Mouse (Mus musculus): ENCODE measurements at regions not wholly inside any gene's neighbourhood (a gene's known extent, or its start where the extent isn't known, plus 50 kb on each side); places are given as distances from the start of the nearest gene placed in this dataset.

DNA sequence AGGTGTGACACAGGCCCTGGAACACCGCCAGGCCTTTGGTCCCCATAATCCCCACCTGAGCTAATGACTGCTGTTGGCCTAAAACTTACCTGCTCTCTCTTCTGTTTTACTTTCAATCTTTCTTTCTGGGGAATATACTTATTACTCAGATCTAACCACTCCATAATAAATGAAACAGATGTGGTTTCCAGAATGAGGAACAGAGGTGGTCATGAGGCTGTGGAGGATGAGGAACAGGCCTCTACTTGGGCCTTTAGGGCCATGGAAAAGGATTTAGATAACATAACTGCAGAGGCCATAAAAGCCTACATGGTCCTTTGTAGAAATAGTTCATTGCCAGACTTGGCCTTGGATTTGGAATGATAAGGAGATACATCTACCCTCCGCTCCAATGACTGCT lies 74.1 kb downstream of the B3gnt5 start:
- Histone ChIP-seq H3K9ac (ENCODE audit: low read depth, low read length) (no peak overlapping the region), H3K4me2 (ENCODE audit: low read length) (no peak overlapping the region), H3K4me1 (replicated peaks; ENCODE audit: insufficient read depth, low read length) (no peaks in the 10 kb centered on the region), H3K36me3 (ENCODE audit: insufficient read depth, low read length) (no peaks in the 10 kb centered on the region), H3K27me3 (ENCODE audit: insufficient read depth, low read length) (no peaks in the 10 kb centered on the region), H3K4me3 (replicated peaks; ENCODE audit: low read depth, low read length) (no peak overlapping the region), H3K9me3 (replicated peaks; ENCODE audit: low read length) (no peaks in the 10 kb centered on the region), H3K27ac (no peak overlapping the region)
- WGBS: 86% methylated on average over 2 of the region's 2 CpGs
- TF ChIP-seq CTCF (IDR thresholded peaks at IDR 0.05; ENCODE audit: low read depth): no peak
- ATAC-seq (replicated peaks; ENCODE audit: low FRiP score, low read depth) (no peak), DNase-seq (ENCODE audit: low spot score) (no peak)

DNA sequence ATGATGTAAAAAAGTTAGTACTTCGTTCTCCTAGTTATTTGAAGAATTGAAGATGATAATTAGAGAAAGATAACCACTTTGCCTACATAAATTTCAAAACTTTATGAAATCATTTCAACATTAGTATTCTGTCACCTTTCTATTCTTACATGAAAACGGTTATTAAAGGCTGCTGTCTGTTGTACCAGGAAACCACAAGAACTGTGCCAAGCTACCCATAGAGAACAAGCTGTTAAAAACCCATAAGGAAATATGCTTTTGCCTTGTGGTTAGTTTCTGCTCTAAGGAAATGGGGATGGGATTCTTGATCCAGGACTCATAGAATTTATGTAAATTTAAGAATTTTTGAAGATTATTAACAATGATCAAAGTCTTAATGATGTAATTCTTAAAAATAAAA lies 74.7 kb downstream of the B3gnt5 start:
- DNase-seq (ENCODE audit: low spot score) (no peak), ATAC-seq (replicated peaks; ENCODE audit: low FRiP score, low read depth) (no peak)
- WGBS: 80% methylated on average over 2 of the region's 2 CpGs
- Histone ChIP-seq H3K36me3 (ENCODE audit: insufficient read depth, low read length) (no peaks in the 10 kb centered on the region), H3K27me3 (ENCODE audit: insufficient read depth, low read length) (no peaks in the 10 kb centered on the region), H3K4me1 (replicated peaks; ENCODE audit: insufficient read depth, low read length) (no peaks in the 10 kb centered on the region), H3K4me2 (ENCODE audit: low read length) (no peak overlapping the region), H3K27ac (no peak overlapping the region), H3K4me3 (replicated peaks; ENCODE audit: low read depth, low read length) (no peak overlapping the region), H3K9ac (ENCODE audit: low read depth, low read length) (no peak overlapping the region), H3K9me3 (replicated peaks; ENCODE audit: low read length) (no peaks in the 10 kb centered on the region)
- TF ChIP-seq CTCF (IDR thresholded peaks at IDR 0.05; ENCODE audit: low read depth): no peak

DNA sequence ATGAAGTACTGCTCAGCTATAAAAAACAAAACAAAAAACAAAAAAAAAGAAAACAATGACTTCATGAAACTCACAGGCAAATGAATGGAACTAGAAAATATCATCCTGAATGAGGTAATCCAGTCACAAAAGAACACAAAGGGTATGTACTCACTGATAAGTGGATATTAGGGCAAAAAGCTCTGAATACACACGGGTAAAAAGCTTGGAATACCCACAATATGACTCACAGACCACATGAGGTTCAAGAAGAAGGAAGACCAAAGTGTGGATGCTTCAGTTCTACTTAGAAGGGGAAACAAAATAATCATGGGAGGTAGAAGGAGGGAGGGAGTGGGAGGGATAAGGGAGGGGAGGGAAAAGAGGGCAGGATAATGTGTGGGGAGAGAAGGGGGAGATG lies 79.8 kb downstream of the B3gnt5 start:
- H3K9me3 ChIP-seq (replicated peaks; ENCODE audit: low read length): no peaks in the 10 kb centered on the region
- ATAC-seq (replicated peaks; ENCODE audit: low FRiP score, low read depth) (no peak), DNase-seq (ENCODE audit: low spot score) (no peak)
- 51% methylated on average over 1 of the region's 1 CpGs for WGBS
- no peaks in the 10 kb centered on the region for H3K27me3 ChIP-seq (ENCODE audit: insufficient read depth, low read length)
- H3K4me2 ChIP-seq (ENCODE audit: low read length): no peak overlapping the region
- H3K4me1 ChIP-seq (replicated peaks; ENCODE audit: insufficient read depth, low read length): no peaks in the 10 kb centered on the region
- H3K4me3 ChIP-seq (replicated peaks; ENCODE audit: low read depth, low read length): no peak overlapping the region
- H3K9ac ChIP-seq (ENCODE audit: low read depth, low read length): no peak overlapping the region
- TF ChIP-seq CTCF (IDR thresholded peaks at IDR 0.05; ENCODE audit: low read depth): no peak
- H3K27ac ChIP-seq: no peak overlapping the region
- no peaks in the 10 kb centered on the region for H3K36me3 ChIP-seq (ENCODE audit: insufficient read depth, low read length)

DNA sequence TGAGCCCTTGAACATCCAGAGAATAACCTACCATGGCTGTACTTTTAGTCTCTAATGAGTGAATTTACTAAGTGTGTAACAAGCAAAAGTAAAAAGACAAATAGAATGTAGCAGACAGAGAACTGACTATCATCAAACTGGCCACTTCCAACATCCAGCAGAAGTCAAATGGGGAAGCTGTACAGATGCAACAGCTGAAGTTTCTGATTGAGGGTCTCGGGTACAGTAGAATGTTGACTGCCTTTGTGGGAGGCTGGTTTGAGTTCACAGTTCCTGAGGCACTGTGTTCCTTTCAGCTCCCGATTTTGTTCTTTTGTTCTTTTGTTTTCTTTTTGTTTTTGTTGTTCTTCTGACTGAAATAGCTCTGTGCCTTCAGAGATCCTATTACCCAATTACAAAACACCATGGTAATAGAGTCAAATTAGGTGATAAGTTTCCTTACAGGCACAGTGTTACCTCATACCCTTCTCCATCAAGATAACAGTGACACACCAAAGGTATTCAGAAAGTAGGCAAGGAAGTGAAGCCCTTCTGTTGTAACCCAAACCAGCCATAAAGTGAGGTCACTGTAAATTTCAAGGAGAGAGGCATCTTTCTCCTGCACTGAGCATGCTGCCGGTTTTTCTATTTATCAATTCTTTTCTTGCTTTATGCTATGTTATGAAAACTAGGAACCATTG lies 82.5 kb downstream of the B3gnt5 start:
- no peaks in the 10 kb centered on the region for H3K4me1 ChIP-seq (replicated peaks; ENCODE audit: insufficient read depth, low read length)
- no peak for DNase-seq (ENCODE audit: low spot score)
- H3K27me3 ChIP-seq (ENCODE audit: insufficient read depth, low read length): no peaks in the 10 kb centered on the region
- no peak for TF ChIP-seq CTCF (IDR thresholded peaks at IDR 0.05; ENCODE audit: low read depth)
- no peak overlapping the region for H3K4me3 ChIP-seq (replicated peaks; ENCODE audit: low read depth, low read length)
- 37% methylated on average over 3 of the region's 3 CpGs for WGBS
- no peak overlapping the region for H3K9ac ChIP-seq (ENCODE audit: low read depth, low read length)
- no peak for ATAC-seq (replicated peaks; ENCODE audit: low FRiP score, low read depth)
- H3K9me3 ChIP-seq (replicated peaks; ENCODE audit: low read length): no peaks in the 10 kb centered on the region
- no peak overlapping the region for H3K4me2 ChIP-seq (ENCODE audit: low read length)
- no peak overlapping the region for H3K27ac ChIP-seq
- H3K36me3 ChIP-seq (ENCODE audit: insufficient read depth, low read length): no peaks in the 10 kb centered on the region

DNA sequence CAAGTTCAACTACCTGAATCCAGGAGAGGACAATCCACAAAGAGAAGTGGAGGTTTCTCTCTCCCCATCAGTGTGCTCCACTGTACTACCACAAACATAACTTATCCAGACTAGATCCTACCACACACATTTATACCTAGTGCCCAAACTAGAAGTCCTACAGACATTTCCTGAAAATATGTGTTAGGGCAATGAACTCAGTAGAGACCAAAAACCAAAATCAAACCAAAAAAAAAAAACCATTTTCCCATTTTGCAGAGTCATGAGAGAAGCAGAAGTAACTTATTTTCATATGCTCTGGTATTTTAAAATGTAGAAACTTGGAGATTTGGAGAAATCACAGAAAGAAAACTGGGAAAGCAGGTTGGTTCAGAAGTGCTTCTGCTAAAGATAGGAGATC lies 83.7 kb downstream of the B3gnt5 start:
- ATAC-seq (replicated peaks; ENCODE audit: low FRiP score, low read depth) (no peak), DNase-seq (ENCODE audit: low spot score) (no peak)
- no peak overlapping the region for H3K4me2 ChIP-seq (ENCODE audit: low read length)
- no peak overlapping the region for H3K9ac ChIP-seq (ENCODE audit: low read depth, low read length)
- H3K4me1 ChIP-seq (replicated peaks; ENCODE audit: insufficient read depth, low read length): no peaks in the 10 kb centered on the region
- H3K9me3 ChIP-seq (replicated peaks; ENCODE audit: low read length): no peaks in the 10 kb centered on the region
- H3K4me3 ChIP-seq (replicated peaks; ENCODE audit: low read depth, low read length): no peak overlapping the region
- no peaks in the 10 kb centered on the region for H3K36me3 ChIP-seq (ENCODE audit: insufficient read depth, low read length)
- TF ChIP-seq CTCF (IDR thresholded peaks at IDR 0.05; ENCODE audit: low read depth): no peak
- H3K27ac ChIP-seq: no peak overlapping the region
- H3K27me3 ChIP-seq (ENCODE audit: insufficient read depth, low read length): no peaks in the 10 kb centered on the region

DNA sequence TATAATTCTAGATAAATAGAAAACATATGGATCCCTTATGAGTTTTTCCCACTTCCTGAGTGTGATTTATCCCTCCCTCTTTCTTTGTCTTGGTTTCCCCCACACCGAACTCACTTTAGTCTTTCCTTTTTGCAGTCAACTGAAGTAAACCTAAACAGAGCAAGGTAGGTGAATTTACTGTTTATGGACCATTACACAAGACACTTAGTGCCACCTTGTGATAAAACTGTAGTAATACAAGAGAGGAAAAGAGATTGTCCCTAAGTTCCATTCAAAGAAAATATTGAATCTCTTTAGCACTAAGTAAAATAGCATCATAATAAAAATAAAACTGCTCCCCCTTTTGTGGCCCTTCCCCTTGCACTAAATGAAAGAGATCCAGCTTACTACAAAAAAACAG lies 88.4 kb downstream of the B3gnt5 start:
- Histone ChIP-seq H3K27ac (no peak overlapping the region), H3K4me1 (replicated peaks; ENCODE audit: insufficient read depth, low read length) (no peaks in the 10 kb centered on the region), H3K36me3 (ENCODE audit: insufficient read depth, low read length) (no peaks in the 10 kb centered on the region), H3K4me3 (replicated peaks; ENCODE audit: low read depth, low read length) (no peak overlapping the region), H3K27me3 (ENCODE audit: insufficient read depth, low read length) (no peaks in the 10 kb centered on the region), H3K4me2 (ENCODE audit: low read length) (no peak overlapping the region), H3K9me3 (replicated peaks; ENCODE audit: low read length) (no peaks in the 10 kb centered on the region), H3K9ac (ENCODE audit: low read depth, low read length) (no peak overlapping the region)
- ATAC-seq (replicated peaks; ENCODE audit: low FRiP score, low read depth) (no peak), DNase-seq (ENCODE audit: low spot score) (peak; percentile 70)
- WGBS: 36% methylated on average over 1 of the region's 1 CpGs
- TF ChIP-seq CTCF (IDR thresholded peaks at IDR 0.05; ENCODE audit: low read depth): peak; percentile 74

DNA sequence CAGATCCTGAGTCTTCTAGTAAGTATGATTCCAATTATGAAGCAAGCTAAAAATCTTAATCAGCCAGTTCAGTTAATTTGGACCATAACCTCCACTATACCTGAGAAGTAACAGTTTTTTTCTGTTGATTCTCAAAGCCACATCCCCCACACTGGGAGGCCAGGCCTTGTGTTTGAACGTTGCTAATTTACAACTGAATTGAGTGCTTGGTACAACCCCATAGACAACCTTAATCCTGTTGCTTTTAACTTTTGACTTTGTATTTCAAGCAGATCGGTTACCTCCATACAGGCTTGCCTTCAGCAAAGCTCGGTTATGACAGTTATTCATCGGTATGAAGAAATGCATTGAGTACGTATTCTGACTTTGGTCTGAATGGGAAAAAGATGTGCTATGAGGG lies 105.3 kb downstream of the B3gnt5 start:
- no peak overlapping the region for H3K4me3 ChIP-seq (replicated peaks; ENCODE audit: low read depth, low read length)
- WGBS: 79% methylated on average over 5 of the region's 5 CpGs
- DNase-seq (ENCODE audit: low spot score): no peak
- no peak overlapping the region for H3K4me2 ChIP-seq (ENCODE audit: low read length)
- no peaks in the 10 kb centered on the region for H3K9me3 ChIP-seq (replicated peaks; ENCODE audit: low read length)
- TF ChIP-seq CTCF (IDR thresholded peaks at IDR 0.05; ENCODE audit: low read depth): no peak
- ATAC-seq (replicated peaks; ENCODE audit: low FRiP score, low read depth): no peak
- no peaks in the 10 kb centered on the region for H3K36me3 ChIP-seq (ENCODE audit: insufficient read depth, low read length)
- no peak overlapping the region for H3K27ac ChIP-seq
- H3K27me3 ChIP-seq (ENCODE audit: insufficient read depth, low read length): no peaks in the 10 kb centered on the region
- no peak overlapping the region for H3K9ac ChIP-seq (ENCODE audit: low read depth, low read length)
- H3K4me1 ChIP-seq (replicated peaks; ENCODE audit: insufficient read depth, low read length): no peaks in the 10 kb centered on the region
